Mouse (Mus musculus) fibroblast of lung, adult 2 months (primary cell): ENCODE results near the gene Nprl2.
A peak's percentile ranks its signal among the peaks of the same experiment; 100 is the strongest.

Source experiments
- DNase-seq: peaks from one replicate; pipeline ENCODE4 v3.0.0-alpha.2; 2011; ENCODE audit warnings: low read depth

Nprl2 gene

GRCm38 (mm10) chr9:107541474-107542351, at the start of gene Nprl2, which contains the start of gene Cyb561d2:
Gene Nprl2 (plus strand): TSS chr9:107542226.
Gene Cyb561d2 (minus strand): TSS chr9:107542193.
- DNase-seq: peak; percentile 91

DNA sequence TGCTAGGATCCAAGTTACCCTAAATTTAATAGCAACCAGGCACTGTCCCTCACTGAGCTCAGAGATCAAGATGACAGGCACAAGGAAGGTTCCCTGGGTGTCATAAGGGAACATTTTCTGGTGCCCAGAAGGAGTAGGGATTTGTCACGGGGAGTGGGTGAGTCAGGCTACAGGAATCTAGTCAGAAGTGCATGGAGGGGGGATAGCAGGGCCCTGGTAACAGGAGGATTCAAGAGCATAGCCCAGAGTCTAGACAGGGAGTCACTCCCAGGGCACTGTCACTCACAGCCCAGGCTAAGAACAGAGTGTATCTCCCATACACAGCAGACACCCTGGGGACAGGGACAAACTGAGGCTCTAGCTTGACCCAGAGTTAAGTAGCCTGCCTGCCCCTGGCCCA, 48.5 kb upstream of the Nprl2 start:
- DNase-seq: peak; percentile 9

GRCm38 (mm10) chr9:107494238-107494637, 47.8 kb upstream of the Nprl2 start:
- no peak for DNase-seq

- no peak for DNase-seq
Observed at GRCm38 (mm10) chr9:107496359-107496758, 45.7 kb upstream of the Nprl2 start.

- no peak for DNase-seq
Observed at GRCm38 (mm10) chr9:107500708-107501286, 41.2 kb upstream of the Nprl2 start.

- no peak for DNase-seq
Observed at GRCm38 (mm10) chr9:107502131-107502846, 39.7 kb upstream of the Nprl2 start.

DNA sequence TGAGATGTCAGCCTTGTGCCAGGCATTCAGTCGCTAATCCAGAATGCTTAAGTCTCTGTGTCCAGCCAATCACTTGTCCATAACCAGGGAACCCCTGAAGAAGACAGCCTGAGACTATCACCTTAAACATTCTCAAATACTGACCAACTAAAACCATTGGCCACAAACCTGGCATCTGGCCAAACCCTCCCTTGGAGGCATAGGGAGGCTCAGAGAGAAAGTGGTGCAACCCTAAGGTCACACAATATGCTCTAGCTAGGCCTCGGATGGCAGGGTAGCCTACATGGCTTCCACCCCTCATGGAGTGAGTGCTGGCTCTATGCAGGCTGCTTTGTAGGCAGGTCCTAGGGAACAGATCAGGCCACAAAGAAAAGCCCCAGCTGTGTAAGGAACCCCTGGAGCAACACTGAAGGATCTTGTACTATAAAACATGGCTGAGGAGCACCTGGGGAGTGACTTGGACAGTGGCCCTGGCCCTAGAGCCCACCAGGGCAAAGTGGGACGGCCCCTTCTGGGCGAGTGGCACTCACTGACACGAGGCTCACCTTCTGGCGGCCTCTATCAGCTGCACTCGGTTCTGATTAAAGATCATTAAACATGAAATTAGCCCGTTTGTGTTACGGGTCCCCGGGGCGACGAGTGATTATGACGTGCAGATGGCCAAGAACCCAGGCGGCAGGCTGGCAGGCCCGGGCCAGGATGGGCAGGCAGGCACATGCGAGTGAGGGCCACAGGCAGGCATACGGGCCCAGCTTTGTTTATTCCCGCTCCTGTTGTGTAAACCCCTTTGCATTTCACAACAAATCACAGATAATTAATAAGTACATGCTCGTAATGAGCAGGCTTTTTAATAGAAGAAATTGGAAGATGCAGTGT, 37.1 kb upstream of the Nprl2 start:
- DNase-seq: no peak

DNA sequence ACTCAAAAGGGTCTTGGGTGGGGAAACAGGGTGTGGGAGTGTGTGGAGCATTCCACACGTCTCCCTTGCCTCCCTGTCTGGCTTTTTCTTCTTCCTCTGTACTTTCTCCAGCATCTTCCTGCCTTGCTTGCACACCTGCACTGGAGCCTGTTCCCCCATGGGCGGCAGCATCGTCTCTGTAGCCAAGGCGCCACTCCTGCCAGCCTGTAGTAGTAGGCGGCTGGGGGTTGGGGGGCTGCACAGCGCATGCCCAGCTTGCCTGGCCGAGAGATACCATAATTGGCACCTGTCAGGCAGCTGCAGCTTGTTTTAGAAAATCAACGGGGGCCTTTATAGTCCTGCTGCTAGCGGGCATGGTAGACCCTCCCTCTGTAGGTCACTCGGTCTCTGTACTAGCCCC, 33.8 kb upstream of the Nprl2 start:
- no peak for DNase-seq

DNA sequence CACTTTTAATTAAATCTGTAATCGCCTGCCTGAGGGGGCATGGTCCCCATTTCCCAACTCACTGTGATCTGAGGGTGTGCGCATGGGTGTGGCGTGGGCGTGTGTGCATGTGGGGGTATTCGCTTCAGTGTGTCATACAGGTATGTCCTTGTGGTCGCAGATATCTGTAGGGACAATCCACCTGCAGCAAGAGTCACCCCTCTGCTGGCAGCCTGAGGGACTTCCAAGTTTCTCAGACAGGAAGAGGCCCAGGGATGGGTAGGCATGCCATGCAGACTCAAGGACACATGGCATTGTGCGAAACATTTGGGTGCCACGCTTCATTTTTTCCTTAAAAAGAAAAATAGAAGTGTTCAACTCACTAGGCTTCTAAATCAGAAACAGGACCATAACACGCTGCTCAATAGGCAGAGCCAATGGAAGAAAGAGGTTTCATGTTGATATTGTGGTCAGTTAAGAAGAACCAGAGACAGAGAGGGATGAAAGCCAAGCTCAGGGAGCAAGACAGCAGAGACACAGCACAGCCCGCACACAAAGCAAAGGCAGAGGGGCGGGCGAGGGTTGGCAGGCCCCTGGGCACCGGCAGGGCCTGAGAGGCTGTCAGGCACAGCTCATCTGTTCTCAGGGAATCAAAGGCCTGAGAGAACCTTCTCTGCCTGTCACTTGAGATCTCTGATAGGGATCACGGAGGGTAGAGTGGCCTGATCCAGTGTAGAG, 31.5 kb upstream of the Nprl2 start:
- no peak for DNase-seq

DNA sequence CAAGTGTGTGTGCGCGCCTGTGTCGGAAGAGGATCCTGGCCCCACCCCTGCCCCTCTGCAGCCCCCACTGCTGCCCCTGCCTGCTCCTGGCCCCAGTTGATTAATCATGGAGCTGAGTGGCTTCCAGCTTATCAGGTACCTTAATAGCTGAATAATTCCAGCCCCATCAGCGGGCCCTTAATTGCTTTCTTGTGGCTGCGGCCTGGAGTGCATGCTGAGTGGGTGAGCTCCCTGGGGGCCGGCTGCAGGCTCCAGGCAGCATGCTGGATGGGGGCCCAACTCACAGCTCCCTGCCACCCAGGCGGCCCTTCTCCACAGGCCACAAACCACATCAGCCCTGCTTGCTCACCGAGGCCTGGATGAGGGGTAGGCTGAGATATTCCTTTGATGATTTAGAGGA, 30.6 kb upstream of the Nprl2 start:
- DNase-seq: no peak

DNA sequence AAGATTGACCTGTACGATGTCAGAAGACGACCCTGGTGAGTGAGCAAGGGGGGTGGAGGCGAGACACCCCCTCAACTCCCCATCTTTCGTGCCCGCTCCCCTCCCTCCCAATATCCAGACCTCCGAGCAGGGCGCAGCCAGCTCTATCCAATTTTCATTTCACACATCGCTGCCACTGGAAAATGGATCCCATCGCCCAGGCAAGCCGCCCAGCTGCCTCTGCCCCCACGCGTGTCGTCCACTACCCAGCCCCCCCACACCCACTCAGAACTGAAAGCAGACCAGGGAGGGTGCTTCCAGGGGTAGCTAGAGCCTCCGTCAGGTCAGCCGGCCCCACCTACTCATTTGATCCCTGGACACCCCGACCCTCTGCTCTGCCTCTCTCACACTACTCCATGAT, 29.7 kb upstream of the Nprl2 start:
- DNase-seq: no peak

DNA sequence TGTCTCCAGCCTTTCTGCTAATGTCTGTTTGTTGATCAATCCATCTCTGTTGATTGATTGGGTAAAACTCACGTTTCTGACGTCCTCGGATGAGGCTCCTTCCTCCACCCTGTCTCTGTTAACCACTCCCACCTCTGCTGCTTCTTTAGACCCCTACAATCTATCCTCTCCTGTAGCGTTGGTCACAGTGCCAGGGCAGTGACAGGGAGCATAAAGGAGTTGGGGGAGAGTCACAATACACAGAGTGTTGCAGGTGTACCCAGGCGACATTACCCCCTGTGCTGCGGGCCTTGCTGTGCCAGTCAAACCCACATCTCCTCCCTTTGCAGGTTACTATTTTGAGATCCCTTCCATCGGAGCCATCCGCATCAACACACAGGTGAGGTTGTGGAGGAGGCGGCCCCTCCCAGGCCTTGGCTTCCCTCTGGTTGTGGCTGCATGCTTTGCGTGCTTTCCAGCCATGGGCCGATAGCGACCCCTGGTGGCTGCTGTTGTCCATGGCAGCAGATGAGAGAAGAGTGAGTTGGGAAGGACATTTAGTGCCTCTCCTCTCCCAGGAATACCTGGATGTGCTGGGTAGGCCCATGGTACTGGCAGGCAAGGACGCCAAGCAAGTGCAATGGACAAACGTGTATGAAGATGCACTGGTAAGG, 27.6 kb upstream of the Nprl2 start:
- DNase-seq: peak; percentile 25

- no peak for DNase-seq
Observed at GRCm38 (mm10) chr9:107520331-107520730, 21.7 kb upstream of the Nprl2 start.

DNA sequence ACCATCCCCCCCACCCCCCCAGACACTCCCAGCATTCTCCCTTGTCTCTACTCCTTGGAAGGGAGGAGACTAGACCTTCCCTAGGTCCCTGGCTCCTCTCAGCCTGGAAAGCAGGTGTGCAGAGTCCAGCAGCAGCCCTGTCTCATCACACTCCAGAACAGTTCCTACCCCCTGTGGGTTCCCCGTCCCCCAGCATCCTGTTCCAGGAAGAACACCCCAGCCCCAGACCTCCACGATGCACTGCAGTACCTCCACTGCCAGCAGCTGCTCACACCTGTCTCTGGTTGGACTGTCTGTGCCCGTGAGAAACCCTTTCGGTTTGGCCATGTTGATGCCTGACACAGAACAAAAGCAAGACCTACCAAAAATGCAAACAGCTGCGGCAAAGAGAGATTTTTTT, 20.8 kb upstream of the Nprl2 start:
- no peak for DNase-seq

- no peak for DNase-seq
Observed at GRCm38 (mm10) chr9:107521711-107522399, 20.2 kb upstream of the Nprl2 start.

DNA sequence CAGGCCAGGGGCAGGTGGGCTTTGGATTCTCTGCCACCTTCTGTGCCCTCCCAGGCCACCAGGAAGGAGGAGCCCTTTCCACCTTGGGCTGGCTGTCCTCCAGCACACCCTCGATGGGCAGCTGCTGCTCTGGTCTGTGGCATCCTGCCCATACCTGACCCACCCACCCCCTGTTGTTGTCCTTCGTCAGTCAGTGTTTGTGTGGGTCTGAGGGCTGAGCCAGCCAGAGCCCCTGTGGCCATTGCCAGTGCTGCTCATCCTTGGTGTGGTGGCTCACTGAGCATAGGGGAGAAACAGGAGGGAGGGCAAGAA, 19.7 kb upstream of the Nprl2 start:
- no peak for DNase-seq

- DNase-seq: no peak
Observed at GRCm38 (mm10) chr9:107526198-107527026, 15.6 kb upstream of the Nprl2 start.

DNA sequence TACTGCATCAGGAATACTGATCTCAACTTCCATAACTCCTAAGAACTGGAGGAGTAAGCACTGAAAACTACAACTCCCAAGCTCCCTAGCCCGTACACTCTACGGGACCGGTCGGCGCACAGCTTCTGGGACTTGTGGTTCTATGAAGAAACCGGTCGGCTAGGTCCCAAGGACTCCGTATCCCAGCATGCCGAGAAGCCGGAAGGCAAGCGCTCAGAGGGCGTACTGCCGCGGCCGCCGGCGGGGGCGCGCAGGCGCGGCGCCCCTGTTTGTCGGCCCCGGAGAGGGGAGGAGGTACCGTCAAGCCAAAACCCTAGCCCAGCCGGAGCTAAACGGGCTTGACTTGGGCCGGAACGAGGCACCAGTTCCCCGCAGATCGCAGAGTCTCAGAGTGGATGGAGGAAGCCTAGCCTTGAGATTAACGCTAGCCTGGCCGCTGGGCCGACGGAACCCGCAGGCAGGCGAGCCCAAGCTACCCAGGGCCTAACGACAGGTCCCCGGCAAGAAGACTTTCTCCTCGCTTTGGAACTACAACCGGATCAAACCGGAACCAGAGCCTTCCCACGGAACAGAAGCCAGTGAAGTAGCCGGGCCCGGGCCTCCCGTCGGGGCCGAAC, 8.1 kb upstream of the Nprl2 start, which contains the start of gene Tmem115:
TSS of gene Tmem115 (plus strand) at position 155 of the 617 bp plus-strand sequence.
- peak; percentile 97 for DNase-seq
